Mouse (Mus musculus) kidney, postnatal 0 days (tissue): Measurements from ENCODE around the gene Plekhg2. TPM values are rescaled to one million over a fixed set of nuclear protein-coding genes. Genes with fewer than 3 reads are reported as not detected.

ENCODE experiments used
- ATAC-seq: fragments of 200-750 bp; cut with Nextera tagmentation; replicated peaks from 2 replicates; pipeline ENCODE4 v1.8.0; 2017; ENCODE audit warnings: low read depth, moderate number of reproducible peaks, moderate TSS enrichment, moderate library complexity; ENCODE audit not compliant: low FRiP score
- DNase-seq: peaks from one replicate; pipeline ENCODE4 v3.0.0-alpha.2; 2016; ENCODE audit warnings: low spot score
- H3K27ac ChIP-seq: fragments of 300-500 bp; sonication (generic); 2 replicates; pipeline ENCODE4 v1.5.1; 2014; ENCODE audit warnings: mild to moderate bottlenecking
- H3K27me3 ChIP-seq: fragments of 300-500 bp; sonication (generic); 2 replicates; pipeline ENCODE4 v1.6.1; 2014; ENCODE audit warnings: low read length, mixed read lengths; ENCODE audit not compliant: insufficient read depth
- H3K36me3 ChIP-seq: fragments of 300-500 bp; sonication (generic); 2 replicates; pipeline ENCODE4 v1.6.1; 2014; ENCODE audit warnings: low read length, mixed read lengths; ENCODE audit not compliant: insufficient read depth
- H3K4me1 ChIP-seq: fragments of 300-500 bp; sonication (generic); replicated peaks from 2 replicates; pipeline ENCODE4 v1.6.1; 2014; ENCODE audit warnings: antibody characterized with exemption, low read length, mixed read lengths; ENCODE audit not compliant: insufficient read depth
- H3K4me2 ChIP-seq: fragments of 300-500 bp; sonication (generic); 2 replicates; pipeline ENCODE4 v1.6.1; 2014; ENCODE audit warnings: mild to moderate bottlenecking, low read length, moderate library complexity, mixed read lengths
- H3K4me3 ChIP-seq: fragments of 300-500 bp; sonication (generic); replicated peaks from 2 replicates; pipeline ENCODE4 v1.5.1; 2014; ENCODE audit warnings: low read depth, low read length
- H3K9ac ChIP-seq: fragments of 300-500 bp; sonication (generic); 2 replicates; pipeline ENCODE4 v1.6.1; 2014; ENCODE audit warnings: low read depth, low read length
- H3K9me3 ChIP-seq: fragments of 300-500 bp; sonication (generic); replicated peaks from 2 replicates; pipeline ENCODE4 v1.6.1; 2016; ENCODE audit warnings: low read length, inconsistent platforms, mixed read lengths
- CTCF ChIP-seq: IDR thresholded peaks from 2 replicates; pipeline ENCODE4 v1.5.1; 2016; ENCODE audit warnings: antibody characterized with exemption, low read depth, mild to moderate bottlenecking, moderate library complexity
- WGBS: fragments of 180-500 bp; shearing (Covaris S2); extraction: QIAGEN DNeasy Blood & Tissue Kit; methylation state at CpG from one replicate; pipeline ENCODE4 v1.1.7; 2014; 5-methylcytosine and 5-hydroxymethylcytosine counted together
- polyA plus RNA-seq: library from polyadenylated mRNA; unstranded; fragments of >200 nt; fragmentation: Nextera tagmentation; extraction: Ambion mirVana; gene quantifications from 2 replicates; pipeline ENCODE4 v1.2.1, GENCODE M21; 2015

The Plekhg2 gene
- polyA plus RNA-seq, 1 experiment from 2014 or later, result 29.9 TPM

- Histone ChIP-seq H3K9me3 (no peaks in the 10 kb centered on the region), H3K9ac (peak overlapping the region; percentile 61), H3K27ac (peak overlapping the region; percentile 98), H3K27me3 (no peaks in the 10 kb centered on the region), H3K4me1 (peaks cover 43% of the 10 kb centered on the region), H3K4me3 (peak overlapping the region; percentile 25), H3K4me2 (peak overlapping the region; percentile 65), H3K36me3 (peaks cover 13% of the 10 kb centered on the region; the same call in 1 of the 2 replicates)
- no peak for TF ChIP-seq CTCF
- WGBS, result 5% methylated on average over 30 of the region's 30 CpGs
- peak; percentile 22 for ATAC-seq
- DNase-seq, result peak; percentile 89
Measured at GRCm38 (mm10) chr7:28381017-28381790, 8.8 kb upstream of the Plekhg2 start.

DNA sequence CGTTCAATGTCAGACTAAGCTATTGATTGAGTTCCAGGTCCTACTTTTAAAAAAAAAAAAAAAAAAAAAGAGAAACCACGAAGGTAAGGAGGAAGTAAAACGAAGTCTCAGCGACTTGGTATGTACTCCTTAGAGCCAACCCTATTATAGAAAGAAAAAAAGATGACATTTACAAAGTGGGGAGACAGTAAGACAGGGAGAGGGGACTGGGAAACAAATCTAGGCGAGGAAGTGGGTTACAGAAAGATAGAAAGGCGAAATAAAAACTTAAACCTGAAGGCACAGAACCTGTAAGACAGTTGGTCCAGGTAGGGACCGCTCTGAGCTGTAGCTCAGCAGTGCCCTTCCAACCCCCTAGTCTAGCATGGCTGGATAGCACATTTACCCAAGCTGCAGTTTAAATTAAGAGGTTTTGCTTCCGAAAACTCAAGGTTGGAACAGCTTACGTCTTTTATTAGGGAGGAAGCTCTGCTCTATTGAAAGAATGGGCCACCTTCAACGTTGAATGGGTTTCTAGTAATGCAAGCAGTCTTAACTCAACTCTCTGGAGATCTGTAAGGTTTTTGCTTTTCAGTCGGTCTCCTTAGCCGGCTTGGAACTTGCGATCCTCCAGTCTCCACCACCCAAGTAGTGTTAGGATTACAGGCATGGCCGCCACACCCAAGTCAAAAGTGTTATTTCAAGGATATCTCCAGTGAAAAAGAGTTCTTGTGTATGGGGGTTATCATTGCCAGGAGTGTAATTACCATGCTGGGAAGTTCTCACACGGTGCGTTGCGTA, 8.0 kb upstream of the Plekhg2 start, which contains the start of gene Zfp36:
Gene Zfp36, minus strand, starts transcription at position 17 of the 780 bp plus-strand sequence.
- peak within 1 kb of the TSS; percentile 95 for H3K4me2 ChIP-seq
- H3K36me3 ChIP-seq, result peaks cover 8% of the 10 kb centered on the region; the same call in 1 of the 2 replicates
- peak within 1 kb of the TSS; percentile 79 for H3K4me3 ChIP-seq
- H3K27me3 ChIP-seq, result no peaks in the 10 kb centered on the region
- no peak for TF ChIP-seq CTCF
- no peaks in the 10 kb centered on the region for H3K9me3 ChIP-seq
- ATAC-seq, result no peak
- 47% methylated on average over 17 of the region's 17 CpGs for WGBS
- H3K4me1 ChIP-seq, result peaks cover 43% of the 10 kb centered on the region
- no peak for DNase-seq
- H3K9ac ChIP-seq, result peak within 1 kb of the TSS; percentile 93
- H3K27ac ChIP-seq, result peak within 1 kb of the TSS; percentile 98

DNA sequence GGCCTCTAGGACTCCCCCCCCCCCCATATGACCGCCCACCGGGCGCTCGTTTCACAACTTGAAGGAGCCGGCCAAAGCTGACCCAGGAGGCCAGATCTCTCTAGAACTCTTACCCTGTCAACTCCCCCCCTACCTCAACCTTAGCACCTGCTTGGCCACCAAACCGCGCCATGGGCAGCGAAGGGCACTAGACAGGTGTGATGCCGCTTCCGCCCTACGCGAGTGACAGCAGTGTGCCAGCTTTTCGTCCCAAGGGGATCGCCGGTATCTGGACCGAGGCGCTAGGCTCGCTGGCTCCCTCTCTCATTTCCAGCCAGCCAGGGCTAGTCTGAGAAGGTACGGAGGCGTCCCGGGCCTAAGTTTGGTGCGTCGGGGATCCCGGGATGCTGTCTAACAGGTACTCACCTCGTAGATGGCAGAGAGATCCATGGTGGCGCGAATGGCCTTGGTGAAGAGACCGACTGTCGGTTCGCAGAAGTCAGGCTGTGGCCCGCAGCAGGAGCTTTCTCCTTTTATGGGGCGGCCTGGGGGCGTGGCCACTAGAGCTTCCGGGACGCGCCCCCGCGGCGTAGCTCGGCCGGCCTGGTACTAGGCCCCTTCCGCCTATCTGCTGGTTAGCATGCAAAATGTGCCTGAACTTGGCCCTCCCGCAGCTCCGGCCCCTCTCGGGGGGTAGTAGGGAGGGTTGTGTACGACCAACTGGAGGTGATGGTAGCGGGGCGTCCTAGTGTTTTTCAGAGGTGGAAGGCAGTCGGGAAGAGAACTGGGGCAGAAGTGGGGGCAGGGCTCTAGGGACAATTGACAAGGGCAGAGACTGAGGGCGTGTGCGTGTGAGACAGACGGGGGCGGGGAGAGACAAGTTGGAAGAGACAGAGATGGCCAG, 6.6 kb upstream of the Plekhg2 start:
- Histone ChIP-seq H3K4me1 (peaks cover 45% of the 10 kb centered on the region), H3K4me3 (peak overlapping the region; percentile 79), H3K36me3 (peaks cover 8% of the 10 kb centered on the region; the same call in 1 of the 2 replicates), H3K27ac (peak overlapping the region; percentile 98), H3K9ac (peak overlapping the region; percentile 93), H3K27me3 (no peaks in the 10 kb centered on the region), H3K4me2 (peak overlapping the region; percentile 95), H3K9me3 (no peaks in the 10 kb centered on the region)
- DNase-seq (peak; percentile 96), ATAC-seq (peak; percentile 33)
- WGBS, result under 1% methylated on average over 53 of the region's 53 CpGs
- TF ChIP-seq CTCF, result no peak

GRCm38 (mm10) chr7:28378066-28378690, 5.8 kb upstream of the Plekhg2 start:
- DNase-seq (peak; percentile 63), ATAC-seq (no peak)

DNA sequence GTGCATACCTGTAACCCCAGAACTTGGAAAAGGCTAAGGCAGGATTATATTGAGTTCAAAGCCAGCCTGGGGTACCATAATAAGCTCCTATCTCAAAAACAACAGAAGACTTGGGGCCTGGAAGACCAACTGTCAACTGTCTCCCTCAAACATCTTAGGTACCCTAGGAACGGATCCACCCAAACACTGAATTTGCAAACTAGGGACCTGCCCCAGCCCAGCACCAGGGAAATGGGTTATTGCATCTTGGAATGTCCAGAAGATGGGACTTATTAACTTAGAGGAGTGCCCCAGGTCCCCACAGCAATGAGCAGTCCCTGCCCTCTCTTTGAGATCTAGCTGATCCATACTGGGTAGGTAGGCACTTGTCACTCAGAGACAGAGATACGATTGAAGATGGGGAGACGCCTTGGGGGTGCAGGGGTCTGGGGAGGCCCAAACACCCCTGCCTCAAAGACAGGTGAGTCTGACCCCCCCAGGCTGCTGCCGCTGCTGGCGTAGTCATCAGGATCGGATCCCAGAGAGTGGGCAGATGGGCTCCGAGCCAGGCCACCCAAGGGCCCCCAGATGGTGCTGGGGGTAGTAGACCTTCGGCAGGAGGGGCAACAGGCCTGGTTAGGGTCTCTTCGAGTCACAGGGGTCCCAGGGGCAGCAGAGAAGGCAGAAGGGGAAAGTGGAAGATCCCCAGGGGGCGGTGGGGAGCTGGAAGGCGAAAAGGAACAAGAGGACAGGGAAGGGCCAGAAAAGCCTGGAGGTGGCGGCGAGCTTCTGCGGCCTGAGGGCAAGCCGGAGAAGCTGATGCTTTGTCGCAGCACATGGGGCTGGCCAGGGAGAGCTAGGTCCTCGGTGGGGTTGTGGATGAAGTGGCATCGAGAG, 5.0 kb upstream of the Plekhg2 start:
- peak; percentile 4; the same call in 1 of the 2 replicates for TF ChIP-seq CTCF
- Histone ChIP-seq H3K36me3 (peaks cover 8% of the 10 kb centered on the region; the same call in 1 of the 2 replicates), H3K9me3 (no peaks in the 10 kb centered on the region), H3K4me2 (peak overlapping the region; percentile 95), H3K4me3 (peak overlapping the region; percentile 79), H3K4me1 (peaks cover 34% of the 10 kb centered on the region), H3K27me3 (no peaks in the 10 kb centered on the region), H3K27ac (peak overlapping the region; percentile 98), H3K9ac (peak overlapping the region; percentile 93)
- no peak for ATAC-seq
- 50% methylated on average over 18 of the region's 18 CpGs for WGBS
- DNase-seq, result no peak

More at GRCm38 (mm10) chr7:28378066-28378690, 5.8 kb upstream of the Plekhg2 start:
- Histone ChIP-seq H3K4me1 (peaks cover 41% of the 10 kb centered on the region), H3K27ac (peak overlapping the region; percentile 98), H3K9me3 (no peaks in the 10 kb centered on the region), H3K36me3 (peaks cover 8% of the 10 kb centered on the region; the same call in 1 of the 2 replicates), H3K4me2 (peak overlapping the region; percentile 95), H3K4me3 (peak overlapping the region; percentile 79), H3K9ac (peak overlapping the region; percentile 93), H3K27me3 (no peaks in the 10 kb centered on the region)
- TF ChIP-seq CTCF, result no peak
- 11% methylated on average over 32 of the region's 32 CpGs for WGBS
